Mouse (Mus musculus): ENCODE measurements around the gene Trap1. TPM values are rescaled to one million over a fixed set of nuclear protein-coding genes. Genes with fewer than 3 reads are reported as not detected.

The Trap1 gene
- polyA plus RNA-seq, 1 experiment from 2014 or later, result 87.7 TPM

GRCm38 (mm10) chr16:4074836-4075235 lies 2.8 kb downstream of the Trap1 start:
- Histone ChIP-seq H3K9ac (no peak overlapping the region), H3K4me3 (replicated peaks) (no peak overlapping the region), H3K9me3 (no peaks in the 10 kb centered on the region), H3K4me1 (peaks cover 7% of the 10 kb centered on the region; the same call in 1 of the 2 replicates), H3K27me3 (replicated peaks) (no peaks in the 10 kb centered on the region), H3K36me3 (no peaks in the 10 kb centered on the region), H3K4me2 (no peak overlapping the region), H3K27ac (no peak overlapping the region)
- no peak for ATAC-seq (ENCODE audit: insufficient read depth, low FRiP score, low read depth)
- WGBS, result 64% methylated on average over 3 of the region's 3 CpGs

- no peak overlapping the region for H3K27ac ChIP-seq
- WGBS, result 68% methylated on average over 6 of the region's 6 CpGs
- H3K4me3 ChIP-seq (replicated peaks), result no peak overlapping the region
- no peak overlapping the region for H3K4me2 ChIP-seq
- H3K36me3 ChIP-seq, result no peaks in the 10 kb centered on the region
- ATAC-seq (ENCODE audit: insufficient read depth, low FRiP score, low read depth), result no peak
- H3K27me3 ChIP-seq (replicated peaks), result no peaks in the 10 kb centered on the region
- H3K9ac ChIP-seq, result no peak overlapping the region
- H3K4me1 ChIP-seq, result peaks cover 7% of the 10 kb centered on the region; the same call in 1 of the 2 replicates
- no peaks in the 10 kb centered on the region for H3K9me3 ChIP-seq
Observed at GRCm38 (mm10) chr16:4074297-4074696, 3.3 kb downstream of the Trap1 start.

GRCm38 (mm10) chr16:4068588-4068987 lies 9.0 kb downstream of the Trap1 start:
- 55% methylated on average over 8 of the region's 8 CpGs for WGBS
- Histone ChIP-seq H3K27ac (no peak overlapping the region), H3K4me3 (replicated peaks) (no peak overlapping the region), H3K4me2 (no peak overlapping the region), H3K9ac (no peak overlapping the region), H3K36me3 (peaks cover 21% of the 10 kb centered on the region), H3K27me3 (replicated peaks) (no peaks in the 10 kb centered on the region), H3K9me3 (no peaks in the 10 kb centered on the region), H3K4me1 (no peaks in the 10 kb centered on the region)
- no peak for ATAC-seq (ENCODE audit: insufficient read depth, low FRiP score, low read depth)

- WGBS, result 89% methylated on average over 4 of the region's 4 CpGs
- Histone ChIP-seq H3K9me3 (no peaks in the 10 kb centered on the region), H3K36me3 (peaks cover 42% of the 10 kb centered on the region)
Observed at GRCm38 (mm10) chr16:4064945-4065344, 12.7 kb downstream of the Trap1 start.

GRCm38 (mm10) chr16:4053811-4054210 lies 23.8 kb downstream of the Trap1 start:
- 79% methylated on average over 3 of the region's 3 CpGs for WGBS
- Histone ChIP-seq H3K36me3 (peaks cover 51% of the 10 kb centered on the region), H3K27ac (no peak overlapping the region), H3K9me3 (no peaks in the 10 kb centered on the region), H3K4me2 (no peak overlapping the region), H3K4me1 (no peaks in the 10 kb centered on the region), H3K27me3 (replicated peaks) (no peaks in the 10 kb centered on the region), H3K9ac (no peak overlapping the region), H3K4me3 (replicated peaks) (no peak overlapping the region)
- ATAC-seq (ENCODE audit: insufficient read depth, low FRiP score, low read depth), result no peak

More at GRCm38 (mm10) chr16:4064945-4065344, 12.7 kb downstream of the Trap1 start:
- no peak overlapping the region for H3K4me2 ChIP-seq
- no peaks in the 10 kb centered on the region for H3K27me3 ChIP-seq (replicated peaks)
- no peak for ATAC-seq (ENCODE audit: insufficient read depth, low FRiP score, low read depth)
- H3K4me3 ChIP-seq (replicated peaks), result no peak overlapping the region
- no peak overlapping the region for H3K27ac ChIP-seq
- H3K9ac ChIP-seq, result no peak overlapping the region
- no peaks in the 10 kb centered on the region for H3K4me1 ChIP-seq

GRCm38 (mm10) chr16:4052601-4053000 lies 25.0 kb downstream of the Trap1 start:
- 89% methylated on average over 4 of the region's 4 CpGs for WGBS
- ATAC-seq (ENCODE audit: insufficient read depth, low FRiP score, low read depth), result no peak
- H3K27me3 ChIP-seq (replicated peaks), result no peaks in the 10 kb centered on the region

GRCm38 (mm10) chr16:4045524-4045923 lies 32.1 kb downstream of the Trap1 start:
- H3K9ac ChIP-seq, result no peak overlapping the region
- no peak overlapping the region for H3K27ac ChIP-seq
- H3K4me1 ChIP-seq, result no peaks in the 10 kb centered on the region
- H3K36me3 ChIP-seq, result peaks cover 57% of the 10 kb centered on the region
- WGBS, result 92% methylated on average over 4 of the region's 4 CpGs
- no peak overlapping the region for H3K4me2 ChIP-seq
- no peaks in the 10 kb centered on the region for H3K9me3 ChIP-seq
- H3K27me3 ChIP-seq (replicated peaks), result no peaks in the 10 kb centered on the region
- ATAC-seq (ENCODE audit: insufficient read depth, low FRiP score, low read depth), result no peak
- H3K4me3 ChIP-seq (replicated peaks), result no peak overlapping the region

More at GRCm38 (mm10) chr16:4052601-4053000, 25.0 kb downstream of the Trap1 start:
- H3K4me1 ChIP-seq, result no peaks in the 10 kb centered on the region
- H3K9me3 ChIP-seq, result no peaks in the 10 kb centered on the region
- no peak overlapping the region for H3K9ac ChIP-seq
- no peak overlapping the region for H3K27ac ChIP-seq
- H3K4me3 ChIP-seq (replicated peaks), result no peak overlapping the region
- peaks cover 51% of the 10 kb centered on the region for H3K36me3 ChIP-seq
- no peak overlapping the region for H3K4me2 ChIP-seq

- WGBS, result 91% methylated on average over 2 of the region's 2 CpGs
- H3K36me3 ChIP-seq, result peaks cover 62% of the 10 kb centered on the region
- no peak overlapping the region for H3K4me2 ChIP-seq
- no peak overlapping the region for H3K27ac ChIP-seq
- no peak for ATAC-seq (ENCODE audit: insufficient read depth, low FRiP score, low read depth)
- no peak overlapping the region for H3K4me3 ChIP-seq (replicated peaks)
- H3K27me3 ChIP-seq (replicated peaks), result no peaks in the 10 kb centered on the region
- no peaks in the 10 kb centered on the region for H3K9me3 ChIP-seq
- H3K4me1 ChIP-seq, result no peaks in the 10 kb centered on the region
- no peak overlapping the region for H3K9ac ChIP-seq
Observed at GRCm38 (mm10) chr16:4044093-4044492, 33.5 kb downstream of the Trap1 start.

- ATAC-seq (ENCODE audit: insufficient read depth, low FRiP score, low read depth), result no peak
Observed at GRCm38 (mm10) chr16:4041646-4042045, 36.0 kb downstream of the Trap1 start.

GRCm38 (mm10) chr16:4040206-4040605 lies 37.4 kb downstream of the Trap1 start:
- H3K9me3 ChIP-seq, result no peaks in the 10 kb centered on the region
- H3K27me3 ChIP-seq (replicated peaks), result no peaks in the 10 kb centered on the region
- no peak for ATAC-seq (ENCODE audit: insufficient read depth, low FRiP score, low read depth)
- H3K9ac ChIP-seq, result no peak overlapping the region
- H3K4me1 ChIP-seq, result no peaks in the 10 kb centered on the region
- H3K4me2 ChIP-seq, result no peak overlapping the region
- no peak overlapping the region for H3K4me3 ChIP-seq (replicated peaks)
- H3K36me3 ChIP-seq, result peaks cover 57% of the 10 kb centered on the region
- 91% methylated on average over 5 of the region's 5 CpGs for WGBS
- no peak overlapping the region for H3K27ac ChIP-seq

More at GRCm38 (mm10) chr16:4041646-4042045, 36.0 kb downstream of the Trap1 start:
- H3K27me3 ChIP-seq (replicated peaks), result no peaks in the 10 kb centered on the region
- no peak overlapping the region for H3K9ac ChIP-seq
- no peak overlapping the region for H3K27ac ChIP-seq
- no peaks in the 10 kb centered on the region for H3K4me1 ChIP-seq
- WGBS, result 92% methylated on average over 4 of the region's 4 CpGs
- no peak overlapping the region for H3K4me2 ChIP-seq
- H3K9me3 ChIP-seq, result no peaks in the 10 kb centered on the region
- peaks cover 67% of the 10 kb centered on the region for H3K36me3 ChIP-seq
- H3K4me3 ChIP-seq (replicated peaks), result no peak overlapping the region

GRCm38 (mm10) chr16:4037690-4038089 lies 39.9 kb downstream of the Trap1 start:
- H3K36me3 ChIP-seq, result peaks cover 43% of the 10 kb centered on the region

GRCm38 (mm10) chr16:4036807-4037206 lies 40.8 kb downstream of the Trap1 start, which contains the start of gene Dnase1:
TSS of gene Dnase1 (plus strand) at chr16:4036942.
- Histone ChIP-seq H3K27me3 (replicated peaks) (no peaks in the 10 kb centered on the region), H3K4me1 (no peaks in the 10 kb centered on the region), H3K4me2 (no peak within 1 kb of the TSS), H3K9ac (no peak within 1 kb of the TSS), H3K9me3 (no peaks in the 10 kb centered on the region), H3K27ac (no peak within 1 kb of the TSS), H3K36me3 (peaks cover 41% of the 10 kb centered on the region), H3K4me3 (replicated peaks) (no peak within 1 kb of the TSS)
- no peak for ATAC-seq (ENCODE audit: insufficient read depth, low FRiP score, low read depth)
- 86% methylated on average over 5 of the region's 5 CpGs for WGBS

More at GRCm38 (mm10) chr16:4037690-4038089, 39.9 kb downstream of the Trap1 start:
- Histone ChIP-seq H3K4me2 (no peak overlapping the region), H3K27me3 (replicated peaks) (no peaks in the 10 kb centered on the region), H3K9ac (no peak overlapping the region), H3K4me3 (replicated peaks) (no peak overlapping the region), H3K27ac (no peak overlapping the region), H3K4me1 (no peaks in the 10 kb centered on the region), H3K9me3 (no peaks in the 10 kb centered on the region)
- ATAC-seq (ENCODE audit: insufficient read depth, low FRiP score, low read depth), result no peak
- WGBS, result 92% methylated on average over 7 of the region's 7 CpGs

- no peak overlapping the region for H3K27ac ChIP-seq
- peaks cover 29% of the 10 kb centered on the region for H3K36me3 ChIP-seq
- no peak overlapping the region for H3K4me3 ChIP-seq (replicated peaks)
- H3K4me1 ChIP-seq, result no peaks in the 10 kb centered on the region
- no peaks in the 10 kb centered on the region for H3K27me3 ChIP-seq (replicated peaks)
- H3K4me2 ChIP-seq, result no peak overlapping the region
- WGBS, result 90% methylated on average over 2 of the region's 2 CpGs
- H3K9ac ChIP-seq, result no peak overlapping the region
- ATAC-seq (ENCODE audit: insufficient read depth, low FRiP score, low read depth), result no peak
- H3K9me3 ChIP-seq, result no peaks in the 10 kb centered on the region
Observed at GRCm38 (mm10) chr16:4035575-4035974, 42.1 kb downstream of the Trap1 start.

Data from stomach, embryonic 15.5 days (tissue).